ENCODE assay signal across 17 mouse cellular contexts in genomic region chr9:25218954-25219353, GRCm38 (mm10). TPM values are rescaled to one million over a fixed set of nuclear protein-coding genes. Genes with fewer than 3 reads are reported as not detected.
A peak's percentile ranks its signal among the peaks of the same experiment; 100 is the strongest.
DNase-seq lines count a peak whose midpoint lies in the region; ATAC-seq and TF ChIP-seq lines count a peak whose summit lies in the region.
"Had no signal": no experiment of that assay in that cellular context is flagged by ENCODE, and none has a peak within 500 bp of the region (broad histone marks: within the 10 kb centered on the region; RNA-seq: fewer than 3 reads in every experiment).

No protein-coding gene starts in this region.

- TF ChIP-seq CTCF in heart, postnatal 0 days (IDR thresholded peaks at IDR 0.05; ENCODE audit: low read depth) = no peak

- H3K27ac ChIP-seq in heart, postnatal 0 days (ENCODE audit: low read depth) = peak overlapping the region; percentile 61
- peak overlapping the region; percentile 43 for H3K27ac ChIP-seq in lung, embryonic 15.5 days
- H3K27ac ChIP-seq in intestine, embryonic 15.5 days = no peak overlapping the region
- H3K27ac ChIP-seq in midbrain, embryonic 14.5 days (replicated peaks; ENCODE audit: low read depth, low read length) = no peak overlapping the region
- H3K27ac ChIP-seq: embryonic facial prominence, embryonic 13.5 days; hindbrain, embryonic 13.5 days; midbrain, embryonic 13.5 days had no signal

- no peaks in the 10 kb centered on the region for H3K9me3 ChIP-seq in heart, postnatal 0 days (replicated peaks; ENCODE audit: control insufficient read depth, low read length)
- no peaks in the 10 kb centered on the region for H3K9me3 ChIP-seq in lung, embryonic 15.5 days
- no peaks in the 10 kb centered on the region for H3K9me3 ChIP-seq in intestine, embryonic 15.5 days
- H3K9me3 ChIP-seq in midbrain, embryonic 14.5 days (ENCODE audit: control insufficient read depth, low read length) = no peaks in the 10 kb centered on the region
- H3K9me3 ChIP-seq: embryonic facial prominence, embryonic 13.5 days; forebrain, embryonic 15.5 days; hindbrain, embryonic 13.5 days; midbrain, embryonic 13.5 days had no signal

- no peak for DNase-seq in heart, postnatal 0 days (ENCODE audit: low spot score)
- no peak for DNase-seq in heart, postnatal 36 days
- no peak for DNase-seq in lung, postnatal 25 days (ENCODE audit: low spot score)
- peak; percentile 36 for DNase-seq in lung, postnatal 36 days
- DNase-seq in midbrain, embryonic 14.5 days = no peak
- DNase-seq in liver = no peak
- DNase-seq: cerebellum, postnatal 10 days; gastrocnemius, postnatal 25 days; spleen, adult 18-20 months; thymus, adult 2 months had no signal

- no peaks in the 10 kb centered on the region for H3K27me3 ChIP-seq in heart, postnatal 0 days (ENCODE audit: control insufficient read depth, insufficient read depth, low read length)
- H3K27me3 ChIP-seq in lung, embryonic 15.5 days = no peaks in the 10 kb centered on the region
- H3K27me3 ChIP-seq in intestine, embryonic 15.5 days (replicated peaks) = no peaks in the 10 kb centered on the region
- no peaks in the 10 kb centered on the region for H3K27me3 ChIP-seq in midbrain, embryonic 14.5 days (ENCODE audit: control insufficient read depth, insufficient read depth, low read length)
- H3K27me3 ChIP-seq: embryonic facial prominence, embryonic 13.5 days; forebrain, embryonic 15.5 days; hindbrain, embryonic 13.5 days; midbrain, embryonic 13.5 days; Patski had no signal

- 58% methylated on average over 3 of the region's 3 CpGs for WGBS in heart, postnatal 0 days
- WGBS in lung, embryonic 15.5 days = 17% methylated on average over 3 of the region's 3 CpGs
- 32% methylated on average over 3 of the region's 3 CpGs for WGBS in intestine, embryonic 15.5 days
- WGBS in midbrain, embryonic 14.5 days = 73% methylated on average over 3 of the region's 3 CpGs

- H3K9ac ChIP-seq in heart, postnatal 0 days (replicated peaks; ENCODE audit: low read depth, low read length) = no peak overlapping the region
- H3K9ac ChIP-seq in lung, embryonic 15.5 days = no peak overlapping the region
- H3K9ac ChIP-seq in intestine, embryonic 15.5 days = no peak overlapping the region
- H3K9ac ChIP-seq in midbrain, embryonic 14.5 days (replicated peaks; ENCODE audit: low read length) = no peak overlapping the region
- H3K9ac ChIP-seq: embryonic facial prominence, embryonic 13.5 days; forebrain, embryonic 15.5 days; hindbrain, embryonic 13.5 days; midbrain, embryonic 13.5 days had no signal

- H3K4me2 ChIP-seq in heart, postnatal 0 days (ENCODE audit: low read depth, low read length) = no peak overlapping the region
- H3K4me2 ChIP-seq in lung, embryonic 15.5 days = no peak overlapping the region
- H3K4me2 ChIP-seq in intestine, embryonic 15.5 days (replicated peaks) = no peak overlapping the region
- H3K4me2 ChIP-seq in midbrain, embryonic 14.5 days (ENCODE audit: low read length) = no peak overlapping the region
- H3K4me2 ChIP-seq: embryonic facial prominence, embryonic 13.5 days; forebrain, embryonic 15.5 days; hindbrain, embryonic 13.5 days; midbrain, embryonic 13.5 days had no signal

- no peak for TF ChIP-seq EP300 in heart, postnatal 0 days (IDR thresholded peaks at IDR 0.05; ENCODE audit: low read depth)

- H3K4me1 ChIP-seq in heart, postnatal 0 days (ENCODE audit: control insufficient read depth, insufficient read depth) = peaks cover 21% of the 10 kb centered on the region; the same call in 1 of the 2 replicates
- peaks cover 25% of the 10 kb centered on the region for H3K4me1 ChIP-seq in lung, embryonic 15.5 days
- no peaks in the 10 kb centered on the region for H3K4me1 ChIP-seq in intestine, embryonic 15.5 days (replicated peaks)
- H3K4me1 ChIP-seq in midbrain, embryonic 14.5 days (ENCODE audit: control insufficient read depth, insufficient read depth, low read length) = no peaks in the 10 kb centered on the region
- H3K4me1 ChIP-seq: forebrain, embryonic 15.5 days; hindbrain, embryonic 13.5 days; midbrain, embryonic 13.5 days had no signal

- no peak overlapping the region for H3K4me3 ChIP-seq in heart, postnatal 0 days (ENCODE audit: low read depth, low read length)
- no peak overlapping the region for H3K4me3 ChIP-seq in lung, embryonic 15.5 days
- H3K4me3 ChIP-seq in intestine, embryonic 15.5 days (replicated peaks) = no peak overlapping the region
- H3K4me3 ChIP-seq in midbrain, embryonic 14.5 days (replicated peaks; ENCODE audit: low read depth, low read length) = no peak overlapping the region
- H3K4me3 ChIP-seq: embryonic facial prominence, embryonic 13.5 days; forebrain, embryonic 15.5 days; hindbrain, embryonic 13.5 days; midbrain, embryonic 13.5 days had no signal

- intact Hi-C loops in heart, postnatal 36 days (cut with DNase I) = no loop called here

- H3K36me3 ChIP-seq in heart, postnatal 0 days (replicated peaks; ENCODE audit: control insufficient read depth, insufficient read depth, low read length) = no peaks in the 10 kb centered on the region
- no peaks in the 10 kb centered on the region for H3K36me3 ChIP-seq in lung, embryonic 15.5 days
- no peaks in the 10 kb centered on the region for H3K36me3 ChIP-seq in intestine, embryonic 15.5 days
- no peaks in the 10 kb centered on the region for H3K36me3 ChIP-seq in midbrain, embryonic 14.5 days (ENCODE audit: control insufficient read depth, insufficient read depth, low read length)
- H3K36me3 ChIP-seq: embryonic facial prominence, embryonic 13.5 days; forebrain, embryonic 15.5 days; hindbrain, embryonic 13.5 days; midbrain, embryonic 13.5 days had no signal

- no peak for ATAC-seq in heart, postnatal 0 days (ENCODE audit: insufficient read depth, low read depth)
- ATAC-seq in lung, embryonic 15.5 days (ENCODE audit: borderline replicate concordance, extremely low read depth, low FRiP score, low TSS enrichment) = no peak
- ATAC-seq in intestine, embryonic 15.5 days = peak; percentile 47; the same call in 1 of the 2 replicates
- ATAC-seq in midbrain, embryonic 14.5 days (ENCODE audit: low FRiP score, low TSS enrichment) = no peak
- ATAC-seq: forebrain, embryonic 15.5 days; midbrain, embryonic 13.5 days; Patski had no signal

RNA-seq across cellular contexts. Expression of gene Sept7, which starts 33.3 kb away (rescaled TPM):
- total RNA-seq in heart, postnatal 0 days (2014; rRNA removed; ENCODE audit: low replicate concordance) = 115 and 126 TPM in 2 replicates
- polyA plus RNA-seq in heart, postnatal 0 days (2015; fragmentation: Nextera tagmentation; extraction: Ambion mirVana) = 215 and 224 TPM in 2 replicates
- 100 to 1,000 TPM; 112 to 113 TPM for total RNA-seq in heart, postnatal 36 days (2021)
- polyA plus RNA-seq in lung, embryonic 15.5 days (2015; fragmentation: Nextera tagmentation; extraction: Ambion mirVana) = 296 and 305 TPM in 2 replicates
- 221 and 262 TPM in 2 replicates for polyA plus RNA-seq in intestine, embryonic 15.5 days (2015; fragmentation: Nextera tagmentation; extraction: Ambion mirVana)
- 247 and 267 TPM in 2 replicates for polyA plus RNA-seq in midbrain, embryonic 14.5 days (2014; fragmentation: Nextera tagmentation; extraction: Ambion mirVana)

Comparison
In these comparisons a context has a peak if more than half of its experiments do, and no peak if none do; other contexts are left out.
1. H3K27ac ChIP-seq: peak in heart, postnatal 0 days (single experiment) and lung, embryonic 15.5 days (single experiment); none in intestine, embryonic 15.5 days (single experiment) and midbrain, embryonic 14.5 days (single experiment).